Mouse (Mus musculus) cerebellum, postnatal 4 days (tissue): ENCODE results near the gene Stk39.

Experiments
- DNase-seq, 2 experiments: peaks; one replicate each; pipeline ENCODE4 v3.0.0; 2022; ENCODE audit warnings: low spot score in 2 of 2, mixed read lengths in 1 of 2

Stk39 gene

GRCm38 (mm10) chr2:68458115-68458514 is 14.0 kb downstream of the Stk39 start:
- no peak for DNase-seq

- DNase-seq = no peak
These were observed 14.5 kb downstream of the Stk39 start for GRCm38 (mm10) chr2:68457455-68458032.

DNA sequence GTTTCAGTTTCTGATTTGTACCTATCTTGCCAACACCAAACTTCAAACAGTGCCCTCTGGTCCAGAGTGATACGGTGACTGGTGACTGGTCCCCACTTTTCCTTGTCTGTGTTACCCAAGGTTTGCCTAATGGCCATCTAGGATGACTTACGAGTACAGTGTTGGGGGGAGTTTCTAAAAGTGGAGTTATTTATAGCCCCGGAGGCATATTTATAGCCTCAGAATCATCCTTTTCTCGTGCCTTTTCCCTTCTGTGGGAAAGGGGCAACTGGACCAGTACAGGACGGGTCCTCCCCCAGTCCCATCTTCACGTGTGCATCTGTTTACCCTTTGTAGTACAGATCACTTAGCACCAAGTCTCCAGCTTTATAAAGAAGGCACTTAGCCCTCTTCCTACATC is 15.2 kb downstream of the Stk39 start:
- DNase-seq = no peak

DNA sequence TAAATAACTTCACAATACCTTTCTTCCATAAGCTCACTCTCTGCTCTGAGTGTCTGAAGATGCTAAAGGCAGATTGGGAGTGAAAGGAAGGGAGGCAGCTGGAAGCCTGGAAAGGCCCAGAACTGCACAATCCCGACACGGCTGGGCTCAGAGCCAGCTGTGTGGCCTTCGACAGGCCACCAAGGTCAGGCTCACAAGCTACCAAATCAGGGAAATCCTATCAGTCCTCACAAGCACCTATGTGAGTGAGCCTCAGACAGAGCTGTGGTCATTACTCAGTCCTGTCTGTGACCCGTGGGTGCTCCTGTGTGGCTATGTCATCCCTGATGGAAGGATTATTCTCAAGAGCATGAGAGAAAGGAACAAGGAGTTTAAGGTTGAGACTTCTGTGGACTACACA is 19.7 kb downstream of the Stk39 start:
- DNase-seq = no peak

- no peak for DNase-seq
These were observed 24.0 kb downstream of the Stk39 start for GRCm38 (mm10) chr2:68448035-68448434.

GRCm38 (mm10) chr2:68443141-68443540 is 28.9 kb downstream of the Stk39 start:
- DNase-seq = no peak

- no peak for DNase-seq
These were observed 29.9 kb downstream of the Stk39 start for GRCm38 (mm10) chr2:68442113-68442717.

DNA sequence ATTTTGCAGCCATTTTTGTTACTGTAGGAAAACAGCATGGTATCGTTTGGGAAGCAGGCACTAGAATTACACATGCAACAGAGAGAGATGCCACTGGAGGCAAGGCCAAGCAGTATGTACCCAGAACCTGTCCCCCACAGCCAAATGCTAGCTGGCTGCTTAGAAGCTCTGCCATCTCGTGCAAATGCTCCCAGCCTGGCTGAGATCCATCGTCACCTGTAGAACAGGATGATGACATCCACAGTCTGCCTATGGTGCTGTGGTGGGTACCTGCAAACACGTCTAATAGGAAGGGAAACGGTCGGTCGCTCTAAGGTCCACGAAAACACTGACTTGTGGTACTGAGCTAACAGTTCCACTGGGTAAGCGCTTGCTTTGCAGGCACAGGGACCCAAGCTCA is 32.5 kb downstream of the Stk39 start:
- DNase-seq = no peak

- no peak for DNase-seq
These were observed 34.1 kb downstream of the Stk39 start for GRCm38 (mm10) chr2:68437920-68438319.

- DNase-seq = no peak
These were observed 34.9 kb downstream of the Stk39 start for GRCm38 (mm10) chr2:68437216-68437615.

GRCm38 (mm10) chr2:68436305-68436704 is 35.8 kb downstream of the Stk39 start:
- DNase-seq = no peak

GRCm38 (mm10) chr2:68435494-68436255 is 36.4 kb downstream of the Stk39 start:
- DNase-seq = no peak

GRCm38 (mm10) chr2:68434997-68435396 is 37.1 kb downstream of the Stk39 start:
- no peak for DNase-seq

- DNase-seq = no peak
These were observed 37.5 kb downstream of the Stk39 start for GRCm38 (mm10) chr2:68434576-68434975.

GRCm38 (mm10) chr2:68433736-68434312 is 38.2 kb downstream of the Stk39 start:
- DNase-seq = no peak

DNA sequence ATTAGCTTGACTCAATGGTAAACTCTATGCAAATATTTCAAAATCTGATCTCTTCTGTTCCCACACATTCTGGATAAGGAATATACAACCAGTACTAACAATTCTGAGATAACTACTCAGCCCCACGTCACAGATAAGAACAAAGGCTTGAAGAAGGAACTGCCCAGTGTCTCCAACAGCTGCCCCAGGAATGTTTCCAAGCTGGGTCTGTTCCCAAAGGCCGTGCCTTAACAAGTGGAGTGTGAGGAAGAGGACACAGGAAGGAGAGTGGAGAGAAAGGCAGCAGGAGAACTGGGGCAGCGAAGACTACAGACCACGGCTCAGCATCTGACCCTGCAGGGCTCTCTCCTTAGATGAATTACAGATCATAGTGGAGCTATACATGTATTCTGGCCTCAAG is 39.2 kb downstream of the Stk39 start:
- no peak for DNase-seq

DNA sequence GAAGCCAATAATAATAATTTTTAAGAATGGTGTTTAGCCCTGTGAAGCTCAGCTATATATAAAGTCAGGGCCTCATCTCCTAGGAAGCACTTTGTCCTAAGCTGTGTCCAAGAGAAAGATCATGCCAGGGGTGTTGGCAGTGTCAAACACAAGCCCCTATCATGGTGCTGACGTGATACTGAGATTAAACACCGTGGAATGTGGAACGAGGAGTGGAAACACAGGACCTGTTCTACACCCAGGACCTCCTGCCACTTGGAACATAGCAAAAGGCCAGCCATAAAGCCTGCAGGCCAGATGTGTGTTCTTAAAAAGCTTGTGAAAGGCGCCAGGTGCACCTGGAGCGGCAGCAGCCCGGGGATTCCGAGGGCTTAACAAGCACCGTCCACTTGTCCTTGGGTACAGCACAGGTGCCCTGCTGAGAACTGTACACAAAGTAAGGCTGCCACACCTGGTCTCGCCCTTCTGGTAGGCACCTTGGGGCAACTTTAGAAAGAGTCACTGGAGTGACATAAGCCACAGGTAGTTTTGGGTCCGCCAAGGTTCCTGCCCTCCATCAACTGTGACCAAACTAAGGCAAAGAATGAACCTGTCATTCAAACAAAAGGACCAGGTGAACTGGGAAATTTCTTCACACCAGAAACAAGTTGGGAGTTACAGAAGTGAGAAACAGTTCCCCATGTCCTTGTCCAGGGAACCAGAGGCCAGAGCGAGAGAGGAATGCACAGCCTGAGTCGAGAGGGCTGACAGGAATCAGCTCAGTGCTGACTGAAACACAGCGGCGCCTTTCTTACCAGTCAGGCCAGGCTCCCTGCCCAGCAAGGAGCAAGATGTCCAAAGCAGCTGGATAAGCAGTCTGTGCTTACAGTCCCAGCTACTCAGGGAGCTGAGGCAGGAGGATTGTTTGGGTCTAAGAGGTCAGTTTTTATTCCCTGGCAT is 40.8 kb downstream of the Stk39 start:
- DNase-seq = no peak

DNA sequence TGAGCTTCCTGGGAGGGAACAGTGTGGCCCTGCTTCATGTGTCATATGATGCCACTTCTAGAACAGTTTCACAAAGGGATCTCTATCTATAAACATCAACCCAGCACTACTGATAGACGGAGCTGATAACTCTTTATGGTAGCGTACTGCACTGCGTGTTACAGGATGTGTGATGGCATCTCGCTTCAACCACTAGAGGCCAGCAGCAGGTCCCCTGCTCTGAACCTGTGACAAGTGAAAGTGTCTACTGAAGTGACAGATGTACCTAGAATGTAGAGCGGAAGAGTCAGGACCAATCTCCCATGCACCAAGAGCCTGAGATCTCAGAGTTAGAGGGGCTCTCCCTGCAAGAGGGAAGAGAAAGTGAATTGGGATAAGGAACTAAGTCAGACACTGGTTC is 41.6 kb downstream of the Stk39 start:
- DNase-seq = no peak

GRCm38 (mm10) chr2:68429436-68429835 is 42.6 kb downstream of the Stk39 start:
- DNase-seq = no peak

- DNase-seq = no peak
These were observed 45.0 kb downstream of the Stk39 start for GRCm38 (mm10) chr2:68426977-68427577.

GRCm38 (mm10) chr2:68426074-68426473 is 46.0 kb downstream of the Stk39 start:
- no peak for DNase-seq
